8 mouse cellular contexts compared by ENCODE assay signal in genomic region chr11:80477341-80478199, GRCm38 (mm10). TPM values are rescaled to one million over a fixed set of nuclear protein-coding genes. Genes with fewer than 3 reads are reported as not detected.
DNase-seq lines count a peak whose midpoint lies in the region; ATAC-seq and TF ChIP-seq lines count a peak whose summit lies in the region.

No protein-coding gene starts in this region.

- 6% methylated on average over 54 of the region's 55 CpGs for WGBS in hindbrain, embryonic 16.5 days
- WGBS in liver, embryonic 16.5 days (ENCODE audit: insufficient replicate concordance) = 18% methylated on average over 55 of the region's 55 CpGs
- WGBS in stomach, embryonic 14.5 days = 16% methylated on average over 54 of the region's 55 CpGs

- intact Hi-C loops in gastrocnemius, adult 2 months (cut with DNase I) = no loop called here

- peaks cover 29% of the 10 kb centered on the region for H3K36me3 ChIP-seq in E14TG2a.4 (ENCODE audit: insufficient read depth, low read length)
- no peaks in the 10 kb centered on the region for H3K36me3 ChIP-seq in hindbrain, embryonic 16.5 days (ENCODE audit: control insufficient read depth, insufficient read depth, low read length)
- peaks cover 3% of the 10 kb centered on the region; the same call in 1 of the 2 replicates for H3K36me3 ChIP-seq in liver, embryonic 16.5 days (ENCODE audit: control insufficient read depth, insufficient read depth)
- H3K36me3 ChIP-seq in stomach, embryonic 14.5 days (ENCODE audit: control insufficient read depth, insufficient read depth, low read length) = peaks cover 6% of the 10 kb centered on the region; the same call in 1 of the 2 replicates

- peak; percentile 49 for DNase-seq in gastrocnemius, adult 2 months
- DNase-seq in gastrocnemius, postnatal 4 days (ENCODE audit: low spot score in 2 of 2) = no peak
- peak; percentile 44 for DNase-seq in embryo, embryonic 10.5 days (ENCODE audit: low spot score)
- no peak for DNase-seq in urinary bladder, postnatal 25 days (ENCODE audit: low spot score)

- peak; percentile 21 for ATAC-seq in hindbrain, embryonic 16.5 days
- ATAC-seq in liver, embryonic 16.5 days (ENCODE audit: low read depth) = no peak
- ATAC-seq in stomach, embryonic 14.5 days (ENCODE audit: insufficient number of reproducible peaks, insufficient read depth, low FRiP score, low read depth) = peak; percentile 11; the same call in 1 of the 2 replicates

- peaks cover 66% of the 10 kb centered on the region for H3K4me1 ChIP-seq in E14TG2a.4 (replicated peaks; ENCODE audit: low read depth, low read length)
- H3K4me1 ChIP-seq in hindbrain, embryonic 16.5 days (ENCODE audit: control insufficient read depth, insufficient read depth, low read depth, low read length) = peaks cover 17% of the 10 kb centered on the region
- peaks cover 17% of the 10 kb centered on the region for H3K4me1 ChIP-seq in liver, embryonic 16.5 days (ENCODE audit: control insufficient read depth, low read depth, low read length)
- H3K4me1 ChIP-seq in stomach, embryonic 14.5 days (ENCODE audit: control insufficient read depth, insufficient read depth, low read length) = peaks cover 8% of the 10 kb centered on the region

- H3K4me3 ChIP-seq in gastrocnemius, adult 2 months = peak overlapping the region; percentile 74
- peak overlapping the region; percentile 90 for H3K4me3 ChIP-seq in E14TG2a.4 (replicated peaks; ENCODE audit: low read length)
- H3K4me3 ChIP-seq in hindbrain, embryonic 16.5 days (ENCODE audit: low read length) = peak overlapping the region; percentile 90
- peak overlapping the region; percentile 73 for H3K4me3 ChIP-seq in liver, embryonic 16.5 days (ENCODE audit: low read depth, low read length)
- peak overlapping the region; percentile 72 for H3K4me3 ChIP-seq in stomach, embryonic 14.5 days (ENCODE audit: low read depth, low read length)

- no peaks in the 10 kb centered on the region for H3K9me3 ChIP-seq in E14TG2a.4 (ENCODE audit: low read length)
- H3K9me3 ChIP-seq in hindbrain, embryonic 16.5 days (ENCODE audit: control insufficient read depth, low read length) = no peaks in the 10 kb centered on the region
- no peaks in the 10 kb centered on the region for H3K9me3 ChIP-seq in liver, embryonic 16.5 days (replicated peaks; ENCODE audit: control insufficient read depth, low read length)
- no peaks in the 10 kb centered on the region for H3K9me3 ChIP-seq in stomach, embryonic 14.5 days (ENCODE audit: control insufficient read depth, low read depth, low read length)

- peak; percentile 2; the same call in 1 of the 2 replicates for TF ChIP-seq CTCF in gastrocnemius, adult 2 months (IDR thresholded peaks at IDR 0.05)
- TF ChIP-seq CTCF in E14TG2a.4 (conservative IDR thresholded peaks at IDR 0.05; ENCODE audit: low read length) = no peak

- H3K4me2 ChIP-seq in hindbrain, embryonic 16.5 days (ENCODE audit: low read length) = peak overlapping the region; percentile 86
- peak overlapping the region; percentile 99 for H3K4me2 ChIP-seq in liver, embryonic 16.5 days (ENCODE audit: low read depth, low read length)
- peak overlapping the region; percentile 94 for H3K4me2 ChIP-seq in stomach, embryonic 14.5 days (replicated peaks; ENCODE audit: low read depth, low read length)

- H3K27me3 ChIP-seq in E14TG2a.4 (ENCODE audit: insufficient read depth, low read length) = peaks cover 31% of the 10 kb centered on the region
- no peaks in the 10 kb centered on the region for H3K27me3 ChIP-seq in hindbrain, embryonic 16.5 days (replicated peaks; ENCODE audit: control insufficient read depth, insufficient read depth, low read length)
- peaks cover 14% of the 10 kb centered on the region for H3K27me3 ChIP-seq in liver, embryonic 16.5 days (ENCODE audit: control insufficient read depth, insufficient read depth, low read depth, low read length)
- no peaks in the 10 kb centered on the region for H3K27me3 ChIP-seq in stomach, embryonic 14.5 days (ENCODE audit: control insufficient read depth, insufficient read depth, low read length)

- H3K9ac ChIP-seq in hindbrain, embryonic 16.5 days (ENCODE audit: low read depth, low read length) = peak overlapping the region; percentile 92
- H3K9ac ChIP-seq in liver, embryonic 16.5 days (ENCODE audit: low read depth, low read length) = peak overlapping the region; percentile 66
- peak overlapping the region; percentile 60 for H3K9ac ChIP-seq in stomach, embryonic 14.5 days (replicated peaks; ENCODE audit: low read depth, low read length)

- peak overlapping the region; percentile 81 for H3K27ac ChIP-seq in gastrocnemius, adult 2 months
- peak overlapping the region; percentile 98 for H3K27ac ChIP-seq in hindbrain, embryonic 16.5 days (ENCODE audit: low read depth, low read length)
- no peak overlapping the region for H3K27ac ChIP-seq in liver, embryonic 16.5 days (ENCODE audit: low read length)
- H3K27ac ChIP-seq in stomach, embryonic 14.5 days (ENCODE audit: low read length) = peak overlapping the region; percentile 66; the same call in 1 of the 2 replicates

RNA-seq across cellular contexts. Expression of gene Cdk5r1, which starts 0.7 kb away (rescaled TPM):
- under 1 TPM; 0.20 to 0.42 TPM for total RNA-seq in gastrocnemius, adult 2 months (2021)
- 10 to 100 TPM; 11.7 to 13.1 TPM for total RNA-seq in gastrocnemius, postnatal 4 days (2021)
- polyA plus RNA-seq in hindbrain, embryonic 16.5 days (2015; fragmentation: Nextera tagmentation; extraction: Ambion mirVana) = 77.3 and 81.1 TPM in 2 replicates
- polyA plus RNA-seq in liver, embryonic 16.5 days (2015; fragmentation: Nextera tagmentation; extraction: Ambion mirVana) = 0.22 and 0.30 TPM in 2 replicates
- 2.0 TPM in 2 replicates for polyA plus RNA-seq in stomach, embryonic 14.5 days (2014; fragmentation: Nextera tagmentation; extraction: Ambion mirVana)

RNA-seq across cellular contexts. Expression of gene Psmd11, which starts 49.2 kb away (rescaled TPM):
- 100 to 1,000 TPM; 138 to 169 TPM for total RNA-seq in gastrocnemius, adult 2 months (2021)
- total RNA-seq in gastrocnemius, postnatal 4 days (2021) = 100 to 1,000 TPM; 126 to 134 TPM
- 272 and 275 TPM in 2 replicates for polyA plus RNA-seq in hindbrain, embryonic 16.5 days (2015; fragmentation: Nextera tagmentation; extraction: Ambion mirVana)
- 141 and 153 TPM in 2 replicates for polyA plus RNA-seq in liver, embryonic 16.5 days (2015; fragmentation: Nextera tagmentation; extraction: Ambion mirVana)
- 278 and 324 TPM in 2 replicates for polyA plus RNA-seq in stomach, embryonic 14.5 days (2014; fragmentation: Nextera tagmentation; extraction: Ambion mirVana)

Comparison
In these comparisons a context has a peak if more than half of its experiments do, and no peak if none do; other contexts are left out.
1. DNase-seq: peak in gastrocnemius, adult 2 months (single experiment) and embryo, embryonic 10.5 days (single experiment); none in gastrocnemius, postnatal 4 days (0 of 2) and urinary bladder, postnatal 25 days (single experiment).
2. RNA of gene Cdk5r1, which starts 0.7 kb away (polyA plus RNA-seq): 77.3 to 81.1 TPM in hindbrain, embryonic 16.5 days; 2.0 TPM in stomach, embryonic 14.5 days and 0.22 to 0.30 TPM in liver, embryonic 16.5 days; every median in the first group is over 10 times any median in the second.
3. Peak in every context shown above with its lines, with median percentiles within 50 percentile points of each other: H3K4me3 ChIP-seq, H3K4me2 ChIP-seq and H3K9ac ChIP-seq.